Mouse (Mus musculus) neural tube, postnatal 0 days (tissue): ENCODE results near the gene Tgif2lx2. TPM values are rescaled to one million over a fixed set of nuclear protein-coding genes. Genes with fewer than 3 reads are reported as not detected.

Experiments
- polyA plus RNA-seq: library from polyadenylated mRNA; unstranded; fragments of >200 nt; fragmentation: Nextera tagmentation; extraction: Ambion mirVana; gene quantifications from 2 replicates; pipeline ENCODE4 v1.2.1, GENCODE M21; 2015

The Tgif2lx2 gene
- polyA plus RNA-seq, result not detected in 2 replicates

GRCm38 (mm10) chrX:118426927-118427326 lies at the start of gene Tgif2lx2:
Gene Tgif2lx2, plus strand, starts transcription at chrX:118427227.

Other genes starting within 250 kb of the Tgif2lx2 start
- not detected in 2 replicates for gene Tgif2lx1, start 53.5 kb downstream of the Tgif2lx2 start, polyA plus RNA-seq